Mouse (Mus musculus) kidney, embryonic 16.5 days (tissue): ENCODE data around the gene Atpaf2. TPM values are rescaled to one million over a fixed set of nuclear protein-coding genes. Genes with fewer than 3 reads are reported as not detected.

Experiments
- ATAC-seq: fragments of 200-750 bp; cut with Nextera tagmentation; 2 replicates; pipeline ENCODE4 v1.8.0; 2017; ENCODE audit warnings: moderate TSS enrichment; ENCODE audit not compliant: low FRiP score, low TSS enrichment
- H3K27ac ChIP-seq: fragments of 300-500 bp; sonication (generic); 2 replicates; pipeline ENCODE4 v1.5.1; 2014; ENCODE audit warnings: low read length
- H3K27me3 ChIP-seq: fragments of 300-500 bp; sonication (generic); 2 replicates; pipeline ENCODE4 v1.6.1; 2014; ENCODE audit warnings: low read length, control low read depth, mixed read lengths; ENCODE audit not compliant: insufficient read depth
- H3K36me3 ChIP-seq: fragments of 300-500 bp; sonication (generic); 2 replicates; pipeline ENCODE4 v1.6.1; 2014; ENCODE audit warnings: low read length, control low read depth, mixed read lengths; ENCODE audit not compliant: insufficient read depth
- H3K4me1 ChIP-seq: fragments of 300-500 bp; sonication (generic); 2 replicates; pipeline ENCODE4 v1.6.1; 2014; ENCODE audit warnings: low read length, control low read depth, mixed read lengths; ENCODE audit not compliant: insufficient read depth
- H3K4me2 ChIP-seq: fragments of 300-500 bp; sonication (generic); replicated peaks from 2 replicates; pipeline ENCODE4 v1.6.1; 2014; ENCODE audit warnings: low read depth, low read length
- H3K4me3 ChIP-seq: fragments of 300-500 bp; sonication (generic); 2 replicates; pipeline ENCODE4 v1.5.1; 2014; ENCODE audit warnings: mild to moderate bottlenecking, low read length
- H3K9ac ChIP-seq: fragments of 300-500 bp; sonication (generic); replicated peaks from 2 replicates; pipeline ENCODE4 v1.6.1; 2014; ENCODE audit warnings: low read length
- H3K9me3 ChIP-seq: fragments of 300-500 bp; sonication (generic); 2 replicates; pipeline ENCODE4 v1.6.1; 2016; ENCODE audit warnings: low read length, control low read depth
- WGBS: fragments of 180-500 bp; shearing (Covaris S2); extraction: QIAGEN DNeasy Blood & Tissue Kit; methylation state at CpG from one replicate; pipeline ENCODE4 v1.1.7; 2014; 5-methylcytosine and 5-hydroxymethylcytosine counted together
- polyA plus RNA-seq: library from polyadenylated mRNA; unstranded; fragments of >200 nt; fragmentation: Nextera tagmentation; extraction: Ambion mirVana; gene quantifications from 2 replicates; pipeline ENCODE4 v1.2.1, GENCODE M21; 2015

Atpaf2 gene
- polyA plus RNA-seq, 1 experiment from 2014 or later: 62.1 TPM

- Histone ChIP-seq H3K36me3 (no peaks in the 10 kb centered on the region), H3K4me3 (no peak overlapping the region), H3K27me3 (no peaks in the 10 kb centered on the region), H3K9me3 (no peaks in the 10 kb centered on the region), H3K4me2 (no peak overlapping the region), H3K4me1 (peaks cover 11% of the 10 kb centered on the region; the same call in 1 of the 2 replicates), H3K9ac (no peak overlapping the region), H3K27ac (no peak overlapping the region)
- WGBS: 80% methylated on average over 13 of the region's 13 CpGs
- no peak for ATAC-seq
Measured at GRCm38 (mm10) chr11:60370431-60370830, 47.8 kb downstream of the Atpaf2 start.

DNA sequence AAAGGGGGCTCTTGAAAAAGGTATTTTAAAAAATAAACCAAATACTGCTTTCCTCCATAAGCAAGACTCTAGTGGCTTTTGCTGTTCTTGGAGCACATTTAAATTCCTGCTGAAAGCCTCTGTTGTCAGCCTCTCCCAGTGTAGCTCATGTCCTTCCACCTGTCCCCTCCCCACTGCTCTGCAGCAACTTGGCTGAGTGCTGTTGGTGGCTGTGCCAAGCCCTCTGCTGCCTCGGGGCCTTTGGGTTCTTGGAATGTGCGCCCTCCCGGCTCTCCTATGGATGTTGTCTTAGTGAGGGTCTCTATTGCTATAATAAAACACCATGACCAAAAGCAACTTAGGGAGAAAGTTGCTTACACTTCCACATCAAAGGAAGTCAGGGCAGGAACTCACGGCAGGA, 48.8 kb downstream of the Atpaf2 start:
- no peak for ATAC-seq
- Histone ChIP-seq H3K27ac (no peak overlapping the region), H3K4me3 (no peak overlapping the region)

DNA sequence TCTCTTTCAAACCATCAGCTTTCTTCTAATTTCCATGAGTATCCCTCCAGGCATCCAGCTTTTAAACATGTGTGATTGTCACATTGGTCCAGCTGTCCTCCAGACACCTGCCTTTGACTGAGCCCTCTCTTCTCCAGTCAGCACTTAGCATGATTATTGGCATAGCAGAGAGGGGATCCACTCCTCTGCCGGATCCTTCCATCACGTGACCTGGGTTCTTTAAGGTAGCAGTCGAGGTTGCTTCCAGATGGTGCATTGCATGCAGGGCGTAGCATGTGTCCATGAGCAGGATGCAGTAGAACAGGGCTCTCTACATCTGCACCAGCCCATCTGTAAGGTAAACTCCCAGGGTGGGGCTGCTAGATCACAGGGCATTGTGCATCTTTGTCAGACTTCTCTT, 49.3 kb downstream of the Atpaf2 start:
- Histone ChIP-seq H3K27ac (no peak overlapping the region), H3K4me3 (no peak overlapping the region), H3K27me3 (no peaks in the 10 kb centered on the region), H3K9me3 (no peaks in the 10 kb centered on the region), H3K4me1 (peaks cover 11% of the 10 kb centered on the region; the same call in 1 of the 2 replicates), H3K4me2 (no peak overlapping the region), H3K9ac (no peak overlapping the region), H3K36me3 (no peaks in the 10 kb centered on the region)
- 72% methylated on average over 4 of the region's 4 CpGs for WGBS
- no peak for ATAC-seq

More for the DNA sequence above, 48.8 kb downstream of the Atpaf2 start:
- H3K4me1 ChIP-seq: peaks cover 11% of the 10 kb centered on the region; the same call in 1 of the 2 replicates
- H3K4me2 ChIP-seq: no peak overlapping the region
- no peaks in the 10 kb centered on the region for H3K9me3 ChIP-seq
- 37% methylated on average over 4 of the region's 4 CpGs for WGBS
- no peak overlapping the region for H3K9ac ChIP-seq
- H3K27me3 ChIP-seq: no peaks in the 10 kb centered on the region
- no peaks in the 10 kb centered on the region for H3K36me3 ChIP-seq

GRCm38 (mm10) chr11:60367256-60367655, 51.0 kb downstream of the Atpaf2 start:
- Histone ChIP-seq H3K27me3 (no peaks in the 10 kb centered on the region), H3K4me3 (no peak overlapping the region), H3K4me1 (peaks cover 11% of the 10 kb centered on the region; the same call in 1 of the 2 replicates), H3K9ac (no peak overlapping the region), H3K27ac (no peak overlapping the region), H3K9me3 (no peaks in the 10 kb centered on the region), H3K36me3 (no peaks in the 10 kb centered on the region), H3K4me2 (no peak overlapping the region)
- ATAC-seq: no peak
- 82% methylated on average over 3 of the region's 3 CpGs for whole genome bisulfite sequencing

GRCm38 (mm10) chr11:60366239-60367019, 51.8 kb downstream of the Atpaf2 start:
- ATAC-seq: peak; percentile 77
- Histone ChIP-seq H3K4me2 (peak overlapping the region; percentile 7; the same call in 1 of the 2 replicates), H3K9me3 (no peaks in the 10 kb centered on the region), H3K4me3 (no peak overlapping the region), H3K9ac (peak overlapping the region; percentile 5; the same call in 1 of the 2 replicates), H3K27ac (no peak overlapping the region), H3K4me1 (peaks cover 11% of the 10 kb centered on the region; the same call in 1 of the 2 replicates), H3K36me3 (no peaks in the 10 kb centered on the region), H3K27me3 (no peaks in the 10 kb centered on the region)
- WGBS: 21% methylated on average over 16 of the region's 16 CpGs

DNA sequence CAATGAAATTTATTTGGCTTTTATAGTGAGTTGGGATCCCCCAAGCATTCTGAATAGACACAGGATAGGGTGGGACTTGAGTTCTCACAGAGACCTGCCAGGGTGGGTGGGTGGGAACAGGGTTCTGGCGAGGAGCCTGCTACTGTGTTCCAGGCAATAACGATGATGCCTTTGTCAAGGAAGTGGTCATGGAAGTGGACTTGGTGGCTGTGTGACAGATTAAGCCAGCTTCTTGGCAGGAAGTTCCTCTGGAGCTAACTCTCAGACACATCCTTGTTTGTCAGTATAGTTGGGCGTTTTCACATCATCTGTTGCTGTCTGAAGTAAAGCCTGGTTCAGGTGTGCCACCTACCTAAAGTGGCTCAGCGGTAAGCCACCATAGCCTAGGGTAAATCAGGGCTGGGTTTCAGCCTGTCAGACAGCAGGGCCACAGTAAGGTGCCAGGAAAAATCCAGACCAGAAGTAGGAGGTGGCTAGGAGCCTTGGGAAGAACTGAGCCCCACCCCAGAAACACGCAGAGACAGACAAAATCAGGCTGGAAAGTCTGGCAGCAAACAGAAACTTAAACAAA, 57.5 kb downstream of the Atpaf2 start:
- Histone ChIP-seq H3K27me3 (no peaks in the 10 kb centered on the region), H3K9ac (no peak overlapping the region), H3K9me3 (no peaks in the 10 kb centered on the region), H3K4me2 (no peak overlapping the region), H3K27ac (no peak overlapping the region), H3K4me3 (no peak overlapping the region), H3K36me3 (no peaks in the 10 kb centered on the region), H3K4me1 (no peaks in the 10 kb centered on the region)
- WGBS: 76% methylated on average over 5 of the region's 5 CpGs
- ATAC-seq: no peak

- WGBS: 100% methylated on average over 1 of the region's 1 CpGs
- no peak for ATAC-seq
- H3K9ac ChIP-seq: no peak overlapping the region
- no peak overlapping the region for H3K27ac ChIP-seq
- H3K4me2 ChIP-seq: no peak overlapping the region
- no peaks in the 10 kb centered on the region for H3K27me3 ChIP-seq
- no peaks in the 10 kb centered on the region for H3K4me1 ChIP-seq
- H3K4me3 ChIP-seq: no peak overlapping the region
- H3K36me3 ChIP-seq: no peaks in the 10 kb centered on the region
- no peaks in the 10 kb centered on the region for H3K9me3 ChIP-seq
Measured at GRCm38 (mm10) chr11:60359936-60360335, 58.3 kb downstream of the Atpaf2 start.

DNA sequence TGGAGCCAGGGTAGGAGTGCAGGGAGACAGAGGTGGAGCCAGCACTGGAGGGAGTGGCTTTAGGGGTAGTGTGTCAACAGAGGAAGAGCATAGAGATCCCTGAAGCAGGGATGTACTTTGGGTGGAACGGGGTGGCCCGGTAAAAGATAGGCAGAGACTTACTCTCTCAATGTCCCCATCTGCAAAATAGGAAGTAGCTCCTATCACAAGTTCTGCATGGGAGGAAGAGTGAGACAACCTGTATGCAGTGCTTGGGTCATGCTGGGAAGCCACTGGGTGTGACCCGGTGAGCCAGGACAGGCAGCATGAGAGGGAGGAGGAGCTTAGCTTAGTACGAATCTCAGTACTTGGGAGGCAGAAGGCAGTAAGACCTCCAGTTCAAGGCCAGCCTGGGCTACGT, 59.1 kb downstream of the Atpaf2 start:
- H3K27ac ChIP-seq: no peak overlapping the region
- 65% methylated on average over 5 of the region's 5 CpGs for WGBS
- no peaks in the 10 kb centered on the region for H3K36me3 ChIP-seq
- no peaks in the 10 kb centered on the region for H3K9me3 ChIP-seq
- no peak overlapping the region for H3K4me3 ChIP-seq
- H3K27me3 ChIP-seq: no peaks in the 10 kb centered on the region
- ATAC-seq: no peak
- no peaks in the 10 kb centered on the region for H3K4me1 ChIP-seq
- H3K9ac ChIP-seq: no peak overlapping the region
- no peak overlapping the region for H3K4me2 ChIP-seq

DNA sequence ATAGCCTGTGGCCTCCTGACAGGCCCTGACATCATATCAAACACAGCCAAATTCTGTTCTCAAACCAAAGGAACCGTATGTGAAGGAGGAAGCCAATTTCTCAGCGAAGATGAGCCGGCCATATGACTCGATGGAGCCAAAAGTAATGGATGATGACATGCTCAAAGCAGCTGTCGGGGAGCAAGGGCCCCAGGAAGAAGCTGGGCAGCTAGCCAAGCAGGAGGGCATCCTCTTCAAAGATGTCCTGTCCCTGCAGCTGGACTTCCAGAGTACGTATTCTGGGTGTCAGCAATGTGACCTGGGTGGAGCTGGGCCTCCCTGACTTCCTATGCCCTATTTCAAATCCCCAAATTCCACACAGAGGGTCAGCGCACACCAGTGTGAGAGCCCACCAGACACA, 59.7 kb downstream of the Atpaf2 start:
- Histone ChIP-seq H3K27ac (no peak overlapping the region), H3K36me3 (no peaks in the 10 kb centered on the region), H3K4me2 (no peak overlapping the region), H3K27me3 (no peaks in the 10 kb centered on the region), H3K4me1 (peaks cover 3% of the 10 kb centered on the region; the same call in 1 of the 2 replicates), H3K9me3 (no peaks in the 10 kb centered on the region), H3K4me3 (no peak overlapping the region), H3K9ac (no peak overlapping the region)
- 73% methylated on average over 7 of the region's 7 CpGs for WGBS
- ATAC-seq: no peak

GRCm38 (mm10) chr11:60357116-60357515, 61.1 kb downstream of the Atpaf2 start:
- no peak overlapping the region for H3K27ac ChIP-seq
- no peaks in the 10 kb centered on the region for H3K36me3 ChIP-seq
- no peak overlapping the region for H3K9ac ChIP-seq
- H3K4me2 ChIP-seq: no peak overlapping the region
- ATAC-seq: no peak
- no peaks in the 10 kb centered on the region for H3K9me3 ChIP-seq
- H3K27me3 ChIP-seq: no peaks in the 10 kb centered on the region
- H3K4me3 ChIP-seq: no peak overlapping the region
- 45% methylated on average over 1 of the region's 1 CpGs for WGBS
- peaks cover 6% of the 10 kb centered on the region; the same call in 1 of the 2 replicates for H3K4me1 ChIP-seq
